Mouse (Mus musculus) layer of hippocampus, adult 9-10 months (tissue): ENCODE measurements at regions not wholly inside any gene's neighbourhood (a gene's known extent, or its start where the extent isn't known, plus 50 kb on each side); places are given as distances from the start of the nearest gene placed in this dataset.
A peak's percentile ranks its signal among the peaks of the same experiment; 100 is the strongest.

Experiments
- DNase-seq: peaks from one replicate; pipeline ENCODE4 v3.0.0; 2022; ENCODE audit warnings: low spot score

DNA sequence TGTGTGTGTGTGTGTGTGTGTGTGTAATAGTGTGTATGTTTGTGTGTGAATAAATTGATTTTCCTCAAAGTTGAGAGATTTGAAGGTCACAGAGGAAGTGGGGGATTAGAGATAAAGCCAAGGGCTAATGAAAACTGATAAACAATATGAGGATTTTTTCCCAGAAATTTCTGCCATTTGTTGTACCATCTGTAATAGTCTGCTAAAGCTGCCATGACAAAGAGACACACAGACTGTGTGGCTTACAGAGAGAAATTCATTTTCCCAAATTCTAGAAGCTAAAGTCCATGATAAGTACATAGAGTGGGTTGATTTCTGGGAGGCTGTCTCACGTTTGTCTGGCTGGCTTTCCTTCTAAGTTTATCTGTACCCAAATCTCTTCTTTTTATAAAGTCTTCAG, 259.6 kb downstream of the Ndufa4 start:
- peak; percentile 33 for DNase-seq

DNA sequence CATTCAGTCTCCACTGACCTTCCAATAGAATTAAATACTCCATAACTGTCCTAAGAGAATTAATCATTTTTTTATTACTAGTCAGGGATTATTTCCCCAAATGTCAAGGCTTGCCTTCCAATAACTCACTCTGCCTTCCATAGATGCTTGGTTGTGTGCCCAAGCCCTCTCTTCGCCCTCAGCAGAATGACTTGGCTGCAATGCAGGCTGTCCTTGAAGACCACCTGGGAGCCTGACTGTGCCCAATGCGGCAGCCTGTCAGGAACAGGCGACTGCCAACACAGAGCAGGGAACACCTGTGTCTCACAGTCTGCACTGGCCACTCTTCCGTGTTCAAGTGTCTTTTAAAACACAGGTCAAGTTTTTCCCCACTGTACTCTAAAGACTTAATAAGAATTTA, 294.0 kb downstream of the Ndufa4 start:
- no peak for DNase-seq

DNA sequence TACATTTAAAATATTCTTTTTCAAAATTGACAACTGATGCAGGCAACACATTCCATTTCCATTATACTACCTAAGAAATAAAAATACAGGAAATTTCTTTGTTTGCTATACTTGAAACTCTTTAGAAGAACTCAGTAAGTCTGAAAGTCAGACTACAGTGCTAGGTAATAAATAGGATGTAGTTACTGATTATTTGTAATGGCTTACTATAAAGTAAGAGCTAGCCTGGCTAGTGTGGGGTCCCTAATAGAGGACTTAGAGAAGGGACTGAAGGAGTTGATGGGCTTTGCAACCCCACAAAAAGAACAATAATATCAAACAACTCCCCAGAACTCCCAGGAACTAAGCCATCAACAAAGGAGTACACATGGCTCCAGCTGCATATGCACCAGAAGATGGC, 299.1 kb downstream of the Ndufa4 start:
- DNase-seq: no peak

- no peak for DNase-seq
Measured at GRCm38 (mm10) chr6:11607696-11608095, 299.6 kb downstream of the Ndufa4 start.

GRCm38 (mm10) chr6:11606055-11606454, 301.2 kb downstream of the Ndufa4 start:
- DNase-seq: no peak

GRCm38 (mm10) chr6:11605526-11605925, 301.8 kb downstream of the Ndufa4 start:
- no peak for DNase-seq

GRCm38 (mm10) chr6:11594936-11595335, 312.4 kb downstream of the Ndufa4 start:
- DNase-seq: no peak

- DNase-seq: no peak
Measured at GRCm38 (mm10) chr6:11593583-11594271, 313.6 kb downstream of the Ndufa4 start.

- peak; percentile 50 for DNase-seq
Measured at GRCm38 (mm10) chr6:11576091-11576490, 331.2 kb downstream of the Ndufa4 start.

DNA sequence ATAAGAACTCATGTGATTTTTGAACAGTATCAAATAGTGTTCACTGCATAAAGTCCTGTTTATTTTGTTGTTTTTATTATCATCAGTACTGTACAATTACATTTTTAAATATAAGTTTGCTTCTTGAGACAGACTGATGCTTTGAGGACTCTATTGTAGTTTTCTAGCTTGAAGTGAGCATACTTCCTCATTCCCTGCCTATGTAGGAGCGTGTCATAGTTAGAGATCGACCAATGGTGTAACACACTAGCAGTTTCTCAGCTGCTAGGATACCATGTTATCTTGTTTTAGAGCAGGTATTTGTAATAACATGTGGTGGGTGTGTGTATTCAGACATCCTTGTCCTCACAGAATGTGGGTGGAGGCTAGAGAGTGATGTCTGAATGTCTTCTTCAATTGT, 342.1 kb downstream of the Ndufa4 start:
- DNase-seq: no peak

GRCm38 (mm10) chr6:11550473-11550872, 356.8 kb downstream of the Ndufa4 start:
- no peak for DNase-seq

DNA sequence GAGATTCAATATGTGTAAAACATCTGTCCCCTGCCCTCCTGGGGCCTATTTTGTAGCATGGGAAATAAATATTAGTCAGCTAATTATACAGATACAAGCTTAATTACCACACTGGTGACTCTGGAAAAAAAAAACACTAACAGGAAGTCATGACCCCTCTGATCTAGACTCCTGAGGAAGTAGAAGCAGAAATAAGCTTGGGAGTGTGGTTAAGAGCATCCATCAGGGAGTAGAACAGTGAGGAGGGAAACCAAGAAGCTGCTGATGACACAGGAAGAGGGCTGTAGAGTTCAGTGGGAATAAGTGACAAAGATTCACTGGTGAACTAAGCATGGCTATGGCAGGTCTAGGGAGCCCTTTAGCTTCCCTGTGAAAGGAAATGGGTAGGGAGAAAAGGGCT, 360.0 kb downstream of the Ndufa4 start:
- no peak for DNase-seq

DNA sequence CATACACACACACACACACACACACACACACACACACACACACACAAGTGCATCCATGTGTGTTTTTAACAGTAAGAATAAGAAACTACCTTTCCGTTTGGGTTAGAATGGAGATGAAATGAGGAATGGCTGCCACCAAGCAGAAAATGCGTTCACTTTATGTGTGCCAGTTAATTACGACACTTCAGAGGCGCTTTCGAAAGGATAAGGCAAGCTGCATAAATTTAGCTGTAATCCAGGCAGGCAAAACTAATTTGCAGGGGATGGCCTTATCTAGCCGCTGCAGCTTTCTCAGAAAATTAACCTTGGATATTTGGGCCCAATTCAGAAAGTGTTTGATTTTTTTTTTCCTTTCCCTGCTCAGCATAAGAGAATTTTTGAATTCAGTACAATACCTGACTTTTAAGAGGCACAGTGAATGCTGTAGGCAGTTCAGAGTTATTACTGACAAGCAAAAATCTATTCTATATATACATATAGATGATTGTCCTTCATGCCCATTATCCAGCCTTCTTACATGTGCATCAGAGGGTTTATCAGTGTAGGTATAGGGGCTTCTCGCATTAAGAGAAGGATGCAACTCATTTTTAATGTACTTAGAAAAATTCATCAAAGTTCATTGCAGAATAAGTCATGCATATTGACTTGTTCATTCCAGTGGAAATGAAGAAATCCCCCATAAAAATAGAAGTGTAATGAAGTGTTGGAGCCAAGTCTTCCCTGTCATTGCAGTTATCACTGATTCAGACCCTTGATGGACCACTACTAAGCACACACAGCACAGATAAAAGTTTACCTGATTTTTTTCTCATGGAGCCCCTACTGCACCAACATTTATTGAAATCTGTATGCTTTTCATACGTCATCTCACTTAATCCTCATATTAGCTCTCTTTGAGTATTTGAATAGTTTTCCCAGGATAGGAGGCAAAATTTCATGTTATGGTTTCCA, 372.1 kb downstream of the Ndufa4 start:
- DNase-seq: no peak

GRCm38 (mm10) chr6:11503136-11503535, 404.2 kb downstream of the Ndufa4 start:
- no peak for DNase-seq

DNA sequence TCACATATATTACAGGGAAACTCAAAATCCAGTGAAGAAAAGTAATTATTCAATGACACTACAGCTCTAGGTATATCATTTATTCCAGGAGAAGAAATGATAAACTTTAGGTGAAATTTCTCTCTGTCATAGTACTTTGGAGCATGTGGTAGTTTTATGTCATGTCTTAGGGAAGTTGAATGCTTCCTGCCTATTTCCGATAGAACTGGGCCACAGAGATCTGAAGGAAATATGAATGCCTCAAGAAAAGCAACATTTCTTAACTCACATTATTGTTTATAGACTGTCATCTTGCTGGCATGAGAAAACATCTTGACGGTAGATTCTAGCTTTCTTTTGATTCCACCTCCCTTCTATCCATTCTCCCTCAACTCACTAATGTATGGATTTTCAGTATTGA, 412.9 kb downstream of the Ndufa4 start:
- DNase-seq: no peak

- DNase-seq: no peak
Measured at GRCm38 (mm10) chr6:11476950-11477349, 430.3 kb downstream of the Ndufa4 start.
